Mouse (Mus musculus) forebrain, embryonic 12.5 days (tissue): Measurements from ENCODE around the gene Cdc20b. TPM values are rescaled to one million over a fixed set of nuclear protein-coding genes. Genes with fewer than 3 reads are reported as not detected.

Experiments used
- ATAC-seq: fragments of 200-750 bp; cut with Nextera tagmentation; 2 replicates; pipeline ENCODE4 v1.8.0; 2017; ENCODE audit warnings: moderate TSS enrichment; ENCODE audit not compliant: low FRiP score
- H3K27ac ChIP-seq: fragments of 300-500 bp; sonication (generic); 2 replicates; pipeline ENCODE4 v1.5.1; 2016; ENCODE audit warnings: mild to moderate bottlenecking
- H3K27me3 ChIP-seq: fragments of 300-500 bp; sonication (generic); 2 replicates; pipeline ENCODE4 v1.6.1; 2016; ENCODE audit warnings: mild to moderate bottlenecking
- H3K36me3 ChIP-seq: fragments of 300-500 bp; sonication (generic); replicated peaks from 2 replicates; pipeline ENCODE4 v1.6.1; 2016; ENCODE audit warnings: mild to moderate bottlenecking
- H3K4me1 ChIP-seq: fragments of 300-500 bp; sonication (generic); 2 replicates; pipeline ENCODE4 v1.6.1; 2016
- H3K4me2 ChIP-seq: fragments of 300-500 bp; sonication (generic); 2 replicates; pipeline ENCODE4 v1.6.1; 2016; ENCODE audit warnings: mild to moderate bottlenecking, moderate library complexity
- H3K4me3 ChIP-seq: fragments of 300-500 bp; sonication (generic); replicated peaks from 2 replicates; pipeline ENCODE4 v1.5.1; 2016; ENCODE audit warnings: mild to moderate bottlenecking
- H3K9ac ChIP-seq: fragments of 300-500 bp; sonication (generic); 2 replicates; pipeline ENCODE4 v1.6.1; 2016; ENCODE audit warnings: mild to moderate bottlenecking
- H3K9me3 ChIP-seq: fragments of 300-500 bp; sonication (generic); 2 replicates; pipeline ENCODE4 v1.6.1; 2016
- WGBS: fragments of 180-500 bp; shearing (Covaris S2); methylation state at CpG from one replicate; pipeline ENCODE4 v1.1.7; 2016; 5-methylcytosine and 5-hydroxymethylcytosine counted together
- microRNA counts: library from miRNA; unstranded; fragments of <30 nt; microRNA quantifications from one replicate; lab custom pipeline; 2017
- microRNA-seq: library from miRNA; unstranded; fragments of <30 nt; microRNA quantifications from one replicate; pipeline ENCODE4, GENCODE M21; 2017
- polyA plus RNA-seq: library from polyadenylated mRNA; unstranded; fragments of >200 nt; fragmentation: Nextera tagmentation; extraction: Ambion mirVana; gene quantifications from 2 replicates; pipeline ENCODE4 v1.2.1, GENCODE M21; 2016

Cdc20b gene
- polyA plus RNA-seq, 1 experiment from 2014 or later = 1.3 TPM

DNA sequence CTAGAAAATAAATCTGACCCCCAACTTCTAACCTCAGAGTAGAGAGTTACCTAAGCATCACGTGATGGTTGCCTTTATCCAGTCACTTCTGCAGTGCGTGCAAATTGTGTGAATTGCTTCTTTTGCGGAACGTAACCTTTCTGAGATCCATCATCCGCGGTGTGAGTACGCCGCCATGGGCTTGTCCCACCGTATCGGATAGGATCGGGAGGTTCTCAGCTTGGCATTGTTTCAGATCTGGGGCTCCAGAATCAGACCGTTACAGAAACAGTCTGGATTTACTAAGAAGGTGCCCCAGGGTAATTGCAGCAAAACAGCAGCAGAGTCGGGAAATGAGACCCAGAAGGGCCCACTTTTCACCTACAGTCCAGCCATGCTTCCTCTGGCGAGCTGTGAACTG lies 86.4 kb downstream of the Cdc20b start:
- no peaks in the 10 kb centered on the region for H3K36me3 ChIP-seq
- no peaks in the 10 kb centered on the region for H3K4me1 ChIP-seq
- no peaks in the 10 kb centered on the region for H3K27me3 ChIP-seq
- ATAC-seq = no peak
- no peak overlapping the region for H3K9ac ChIP-seq
- H3K4me3 ChIP-seq = no peak overlapping the region
- H3K27ac ChIP-seq = no peak overlapping the region
- H3K4me2 ChIP-seq = no peak overlapping the region
- WGBS = 90% methylated on average over 14 of the region's 14 CpGs
- no peaks in the 10 kb centered on the region for H3K9me3 ChIP-seq

- Histone ChIP-seq H3K4me3 (no peak overlapping the region), H3K27ac (no peak overlapping the region), H3K4me2 (no peak overlapping the region), H3K36me3 (no peaks in the 10 kb centered on the region), H3K9me3 (no peaks in the 10 kb centered on the region), H3K27me3 (no peaks in the 10 kb centered on the region), H3K4me1 (no peaks in the 10 kb centered on the region), H3K9ac (no peak overlapping the region)
- ATAC-seq = peak; percentile 60; the same call in 1 of the 2 replicates
- 91% methylated on average over 1 of the region's 1 CpGs for whole genome bisulfite sequencing
Measured at GRCm38 (mm10) chr13:113129974-113130373, 95.1 kb downstream of the Cdc20b start.

DNA sequence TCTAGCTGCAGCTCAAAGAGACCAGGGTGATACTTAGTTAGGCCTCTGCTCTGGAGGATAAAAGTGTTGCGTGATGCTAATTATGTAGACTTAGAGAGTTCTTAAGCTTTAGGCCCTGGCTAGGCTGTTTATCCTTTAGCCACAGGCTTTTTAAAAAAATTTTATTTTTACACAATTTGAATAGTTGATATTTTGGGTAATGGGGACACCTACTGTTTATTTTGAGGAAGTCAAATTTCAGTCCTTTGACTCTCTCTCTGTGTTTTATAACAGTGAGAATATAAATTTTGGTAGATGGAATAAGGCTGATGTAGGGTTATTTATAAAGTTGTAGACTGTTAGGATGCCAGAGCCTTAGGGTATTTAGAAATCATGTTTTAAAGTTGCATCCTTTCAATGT lies 104.7 kb downstream of the Cdc20b start:
- H3K27me3 ChIP-seq = no peaks in the 10 kb centered on the region
- no peak overlapping the region for H3K4me3 ChIP-seq
- H3K27ac ChIP-seq = no peak overlapping the region
- WGBS = 87% methylated on average over 1 of the region's 1 CpGs
- H3K4me2 ChIP-seq = no peak overlapping the region
- ATAC-seq = no peak
- H3K4me1 ChIP-seq = no peaks in the 10 kb centered on the region
- no peaks in the 10 kb centered on the region for H3K9me3 ChIP-seq
- H3K36me3 ChIP-seq = no peaks in the 10 kb centered on the region
- no peak overlapping the region for H3K9ac ChIP-seq

MicroRNAs encoded within 50 kb of the gene (microRNA counts, 519-probe panel; counts per million panel counts)
- microRNA mmu-miR-449a (lab: Ali Mortazavi, UCI) = 3,588 counts per million, percentile 36 among the panel's probes with 10 or more counts
- not detected for microRNA mmu-miR-449b (lab: Ali Mortazavi, UCI)
- microRNA mmu-miR-449c (lab: Ali Mortazavi, UCI) = not detected

Small RNAs within 50 kb of the gene (microRNA-seq; reads per million reads assigned to microRNA genes)
- gene Mir449a = 5,631 reads per million, percentile 90 among the genes with 10 or more reads in this experiment
- gene Mir449b = 9.5 reads per million, percentile 26 among the genes with 10 or more reads in this experiment
- 18.2 reads per million, percentile 33 among the genes with 10 or more reads in this experiment for gene Mir449c

Other genes with a start within 250 kb of the Cdc20b start
- 17.8 and 19.1 TPM in 2 replicates for gene Plpp1, start 234.3 kb upstream of the Cdc20b start, polyA plus RNA-seq
- 90.0 and 98.3 TPM in 2 replicates for gene Mtrex, start 107.7 kb upstream of the Cdc20b start, polyA plus RNA-seq
- 37.0 and 38.1 TPM in 2 replicates for gene Dhx29, start 107.7 kb upstream of the Cdc20b start, polyA plus RNA-seq
- 4.4 and 7.2 TPM in 2 replicates for gene Ccno, start 47.3 kb upstream of the Cdc20b start, polyA plus RNA-seq
- 2.2 and 3.6 TPM in 2 replicates for gene Mcidas, start 41.3 kb upstream of the Cdc20b start, polyA plus RNA-seq
- gene Gpx8, start 11.3 kb downstream of the Cdc20b start, polyA plus RNA-seq = 77.0 and 81.2 TPM in 2 replicates
- gene Gzma, start 65.9 kb downstream of the Cdc20b start, polyA plus RNA-seq = not detected in 2 replicates
- 1.4 and 2.5 TPM in 2 replicates for gene Esm1, start 174.5 kb downstream of the Cdc20b start, polyA plus RNA-seq
- gene Gzmk, start 190.8 kb downstream of the Cdc20b start, polyA plus RNA-seq = not detected in 2 replicates